Mouse (Mus musculus) brain, embryonic 14.5 days (tissue): ENCODE measurements around the gene Abtb2.

Experiments
- CTCF ChIP-seq: fragments of 200-500 bp; IDR thresholded peaks from 2 replicates; pipeline ENCODE4 v1.5.1; 2012; ENCODE audit warnings: inconsistent platforms, mild to moderate bottlenecking, moderate library complexity, borderline replicate concordance; ENCODE audit not compliant: insufficient read depth, insufficient read length; ENCODE audit errors: extremely low read depth
- POLR2A ChIP-seq: fragments of 200-500 bp; IDR thresholded peaks from 2 replicates; pipeline ENCODE4 v1.6.1; 2012; ENCODE audit warnings: mild to moderate bottlenecking, inconsistent platforms, borderline replicate concordance; ENCODE audit not compliant: poor library complexity, insufficient read depth, insufficient read length, severe bottlenecking; ENCODE audit errors: extremely low read depth

DNA sequence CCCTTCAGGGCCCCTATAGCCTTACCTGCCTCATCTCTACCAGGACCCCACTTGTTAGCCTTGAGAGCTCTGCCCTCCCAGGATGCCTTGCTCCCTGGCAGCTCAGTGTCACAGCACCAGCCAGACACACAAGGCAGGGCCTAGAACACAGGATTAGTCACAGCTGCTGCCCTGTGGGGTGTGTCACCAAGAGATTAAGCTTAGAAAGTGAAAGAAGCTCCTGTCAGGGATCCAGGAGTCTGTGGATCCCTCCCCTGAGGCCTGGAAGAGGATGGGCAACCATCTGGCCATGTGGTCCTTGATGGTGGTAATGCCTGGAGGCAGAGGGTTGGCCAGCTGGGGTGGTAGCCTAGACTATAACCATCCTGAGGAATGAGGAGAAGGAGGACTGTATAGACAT lies 121.0 kb downstream of the Abtb2 start:
- TF ChIP-seq CTCF (no peak), POLR2A (no peak)
